Mouse (Mus musculus) heart, adult 2 months (tissue): ENCODE measurements around the gene Cdh4.

Source experiments
- CTCF ChIP-seq: fragments of 200-600 bp; IDR thresholded peaks from 2 replicates; pipeline ENCODE4 v1.8.1; 2022; ENCODE audit warnings: antibody characterized with exemption, mild to moderate bottlenecking, moderate library complexity
- EP300 ChIP-seq: fragments of 200-500 bp; IDR thresholded peaks from 2 replicates; pipeline ENCODE4 v1.6.1; 2011; ENCODE audit warnings: low read depth, low read length, control low read depth; ENCODE audit not compliant: insufficient read depth
- POLR2A ChIP-seq: fragments of 200-500 bp; IDR thresholded peaks from 2 replicates; pipeline ENCODE4 v1.6.1; 2011; ENCODE audit warnings: mild to moderate bottlenecking, low read depth, low read length, control low read depth; ENCODE audit not compliant: insufficient read depth

DNA sequence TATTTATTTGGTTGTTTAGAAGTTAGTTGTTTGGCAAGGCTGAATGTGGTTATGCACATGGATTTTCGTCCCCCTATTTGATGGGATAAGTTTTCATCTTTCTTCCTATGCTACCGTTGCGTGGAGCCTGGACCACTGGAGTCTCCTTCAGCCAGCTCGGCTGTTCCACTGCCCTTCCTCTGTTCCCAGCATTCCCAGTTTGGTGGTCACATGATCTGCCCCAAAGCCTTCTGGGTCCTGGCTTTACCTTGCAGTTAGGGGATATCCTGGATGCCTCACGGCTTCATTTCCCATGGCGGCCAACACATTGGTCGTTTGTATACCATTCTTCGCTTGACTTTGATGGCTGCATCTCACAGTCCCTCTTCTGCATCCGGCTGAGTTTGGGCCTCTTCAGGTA lies 27.5 kb upstream of the Cdh4 start:
- no peak for TF ChIP-seq CTCF
- no peak for TF ChIP-seq POLR2A
- no peak for TF ChIP-seq EP300
